Mouse (Mus musculus): ENCODE measurements around the gene 2410004B18Rik.

Gene 2410004B18Rik

DNA sequence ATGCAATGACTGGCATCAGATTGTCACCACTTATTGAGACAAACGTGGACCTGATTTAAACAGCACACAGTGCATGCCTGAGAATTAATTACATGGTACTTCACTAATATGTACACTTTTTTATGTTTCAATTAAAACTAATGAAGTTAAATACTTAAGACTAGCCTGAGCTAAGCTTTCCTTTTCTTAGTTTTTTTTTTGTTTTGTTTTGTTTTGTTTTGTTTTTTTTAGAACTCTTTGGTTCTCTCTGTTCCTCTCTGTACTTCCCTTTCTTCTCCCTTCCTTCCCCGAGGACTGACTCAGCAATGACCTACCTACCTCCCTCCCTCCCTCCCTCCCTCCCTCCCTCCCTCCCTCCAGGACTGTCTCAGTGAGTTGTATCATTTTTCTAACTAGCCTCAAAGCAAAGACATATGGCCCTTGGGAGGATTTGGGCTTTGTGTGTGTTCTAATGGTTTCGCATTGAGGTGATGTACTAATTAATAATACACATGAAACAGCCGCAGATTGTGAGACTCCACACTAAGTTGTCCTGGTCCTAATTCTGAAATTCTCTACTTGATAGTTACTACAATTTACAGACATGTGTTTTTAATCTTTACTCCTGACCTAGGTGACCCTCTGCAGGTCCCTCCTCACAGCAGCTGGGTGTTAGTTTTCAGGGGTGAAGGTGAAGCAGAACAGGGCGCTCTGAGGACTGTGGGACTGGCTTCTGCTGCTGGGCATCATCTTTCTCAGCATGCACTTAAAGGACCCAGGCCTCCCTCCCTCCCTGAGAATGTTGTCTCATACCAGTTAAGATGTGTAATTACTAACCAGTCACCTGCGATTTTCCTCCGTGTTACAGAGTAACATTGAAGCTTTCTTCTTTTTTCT, 8.1 kb upstream of the 2410004B18Rik start:
- no peak for DNase-seq (ENCODE audit: extremely low spot score, low read depth, low spot score)

- DNase-seq (ENCODE audit: extremely low spot score, low read depth, low spot score) = no peak
Observed at GRCm38 (mm10) chr3:145933845-145934244, 4.0 kb upstream of the 2410004B18Rik start.

GRCm38 (mm10) chr3:145938405-145939349, 863 bp downstream of the 2410004B18Rik start:
- DNase-seq (ENCODE audit: extremely low spot score, low read depth, low spot score) = no peak

DNA sequence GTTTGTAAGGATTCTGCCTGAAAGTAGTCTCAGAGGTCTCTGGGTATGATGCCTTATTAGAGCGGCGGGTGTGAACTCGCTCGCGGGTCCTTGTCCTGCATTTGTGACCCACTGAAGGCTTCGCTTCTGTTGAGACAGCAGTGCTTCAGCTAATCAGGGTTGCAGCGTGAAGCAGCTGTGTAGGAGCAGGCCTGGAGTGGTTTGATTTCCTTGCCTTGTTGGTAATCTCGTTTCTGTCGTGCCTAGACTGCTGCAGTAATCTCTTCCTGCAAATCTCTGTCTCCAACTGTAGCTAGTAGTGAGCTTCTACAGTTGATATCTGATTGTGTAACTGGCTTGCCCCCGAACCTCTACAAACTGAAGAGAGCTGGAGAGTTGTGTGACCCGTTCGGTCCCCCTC, 1.6 kb downstream of the 2410004B18Rik start:
- no peak for DNase-seq (ENCODE audit: extremely low spot score, low read depth, low spot score)

GRCm38 (mm10) chr3:145939971-145940370, 2.2 kb downstream of the 2410004B18Rik start:
- no peak for DNase-seq (ENCODE audit: extremely low spot score, low read depth, low spot score)

GRCm38 (mm10) chr3:145941971-145942370, 4.2 kb downstream of the 2410004B18Rik start:
- no peak for DNase-seq (ENCODE audit: extremely low spot score, low read depth, low spot score)

DNA sequence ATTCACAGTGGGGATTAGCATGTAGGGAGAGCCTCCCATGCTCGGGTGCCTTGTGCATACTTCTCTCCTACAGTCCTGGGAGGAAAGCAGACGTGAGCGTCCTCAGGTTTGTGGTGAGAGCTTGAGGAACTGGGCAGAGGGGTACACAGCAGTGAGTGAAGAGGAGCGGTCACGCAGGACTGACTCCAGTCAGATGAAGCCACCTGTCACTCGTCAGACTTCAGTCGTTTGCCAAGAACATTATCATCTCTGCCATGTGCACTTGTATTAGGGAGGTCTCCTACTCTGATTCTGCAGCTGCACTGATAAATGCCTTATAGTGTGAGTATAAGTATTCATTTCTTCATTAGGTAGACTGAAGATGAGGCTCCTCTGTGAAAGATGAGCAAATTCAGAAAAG, 6.5 kb downstream of the 2410004B18Rik start:
- no peak for DNase-seq (ENCODE audit: extremely low spot score, low read depth, low spot score)

DNA sequence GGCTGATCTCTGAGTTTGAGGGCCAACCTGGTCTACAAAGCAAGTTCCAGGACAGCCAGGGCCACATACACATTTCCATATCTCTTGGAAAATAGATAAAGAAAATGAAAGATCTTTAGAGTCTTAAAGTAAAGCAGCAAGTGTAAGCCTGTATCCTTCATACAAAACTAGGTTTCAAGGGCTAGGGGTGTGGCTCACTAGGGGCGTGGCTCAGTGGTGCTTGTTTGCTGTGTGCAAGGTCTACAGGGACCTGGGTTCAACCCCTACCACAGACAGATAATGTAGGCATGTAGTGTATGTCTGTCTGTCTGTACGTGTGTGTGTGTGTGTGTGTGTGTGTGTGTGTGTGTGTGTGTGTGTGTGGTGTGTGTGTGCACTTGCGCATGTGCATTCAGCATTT, 8.1 kb downstream of the 2410004B18Rik start:
- no peak for DNase-seq (ENCODE audit: extremely low spot score, low read depth, low spot score)

- DNase-seq (ENCODE audit: extremely low spot score, low read depth, low spot score) = no peak
Observed at GRCm38 (mm10) chr3:145946654-145947053, 8.8 kb downstream of the 2410004B18Rik start.

- no peak for DNase-seq (ENCODE audit: extremely low spot score, low read depth, low spot score)
Observed at GRCm38 (mm10) chr3:145947539-145948204, 9.9 kb downstream of the 2410004B18Rik start.

DNA sequence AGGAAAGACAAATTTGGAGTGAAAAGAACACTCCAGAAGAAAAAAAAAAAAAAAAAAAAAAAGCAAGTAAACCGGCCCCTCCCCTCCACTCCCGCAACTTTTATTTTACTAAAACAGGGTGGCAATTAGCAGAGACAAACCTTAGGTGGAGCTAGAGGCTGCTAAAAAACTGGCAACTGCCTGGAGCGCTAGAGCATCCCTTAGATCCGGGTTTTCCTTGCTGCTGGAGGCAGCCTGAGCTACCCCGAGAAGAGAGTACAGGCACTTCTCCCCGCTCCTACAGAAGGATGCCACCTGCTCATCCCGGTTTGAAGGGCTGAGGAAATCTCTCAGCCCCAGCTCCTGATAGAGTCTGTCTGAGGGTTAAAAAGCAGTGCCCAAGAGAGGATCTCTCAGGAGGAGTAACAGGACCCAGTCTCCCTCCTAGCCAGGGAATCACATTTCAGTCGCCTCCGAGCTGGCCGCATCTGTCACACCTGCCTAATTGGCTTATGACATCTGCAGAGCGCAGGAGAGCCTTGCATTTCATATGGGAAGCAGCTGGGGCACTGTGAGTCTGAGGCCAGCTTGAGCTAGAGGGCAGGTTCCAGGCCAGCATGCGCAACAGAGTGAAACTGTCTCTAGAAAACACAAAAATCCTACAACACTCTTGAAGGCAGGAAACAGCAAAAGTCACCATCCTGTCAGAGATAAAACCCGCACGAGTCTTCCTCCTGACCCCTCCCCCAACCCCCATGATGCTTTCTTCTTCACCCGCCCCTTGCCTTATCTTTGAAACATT, 12.4 kb downstream of the 2410004B18Rik start:
- DNase-seq (ENCODE audit: extremely low spot score, low read depth, low spot score) = no peak

- DNase-seq (ENCODE audit: extremely low spot score, low read depth, low spot score) = no peak
Observed at GRCm38 (mm10) chr3:145950815-145951130, 13.0 kb downstream of the 2410004B18Rik start.

DNA sequence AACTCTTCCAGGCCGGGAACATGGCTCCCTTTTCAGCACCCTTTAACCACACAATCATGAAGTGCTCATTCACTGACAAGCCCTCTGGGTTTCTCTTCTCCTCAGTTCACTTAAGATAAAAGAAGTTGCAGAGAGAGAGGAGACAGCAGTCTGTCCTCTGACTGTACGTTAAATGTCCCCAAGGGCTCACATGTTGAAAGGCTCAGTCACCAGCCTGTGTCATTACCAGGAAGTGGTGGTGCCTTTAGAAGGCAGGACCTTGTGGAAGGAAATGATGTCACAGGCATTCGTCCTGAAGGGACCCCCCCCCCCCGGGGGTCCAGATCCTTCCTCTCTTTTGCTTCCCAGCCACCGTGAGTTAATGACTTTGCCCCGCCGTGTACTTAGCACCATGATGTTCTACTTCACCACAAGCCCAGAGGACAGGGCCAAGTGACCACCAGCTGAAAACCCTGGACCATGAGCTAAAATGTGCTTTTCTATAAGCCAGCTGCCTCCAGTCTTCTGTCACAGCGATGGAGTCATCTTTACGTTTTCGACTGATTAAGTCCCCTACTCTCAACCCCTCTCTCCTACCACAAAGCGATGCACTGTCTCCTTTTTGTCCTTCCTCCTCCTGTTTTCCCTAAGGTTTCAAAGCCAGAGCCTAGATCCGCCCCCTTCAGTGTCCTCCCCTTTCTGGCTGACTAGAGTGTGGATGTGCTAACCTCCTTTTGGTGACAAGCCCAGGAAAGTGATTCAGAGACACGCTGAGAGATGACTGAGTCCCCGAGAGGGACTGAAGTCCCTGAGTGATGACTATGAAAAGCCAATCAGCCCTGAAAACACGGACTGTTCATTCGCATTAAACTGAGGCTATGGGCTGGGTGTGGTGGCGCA, 13.7 kb downstream of the 2410004B18Rik start:
- no peak for DNase-seq (ENCODE audit: extremely low spot score, low read depth, low spot score)

DNA sequence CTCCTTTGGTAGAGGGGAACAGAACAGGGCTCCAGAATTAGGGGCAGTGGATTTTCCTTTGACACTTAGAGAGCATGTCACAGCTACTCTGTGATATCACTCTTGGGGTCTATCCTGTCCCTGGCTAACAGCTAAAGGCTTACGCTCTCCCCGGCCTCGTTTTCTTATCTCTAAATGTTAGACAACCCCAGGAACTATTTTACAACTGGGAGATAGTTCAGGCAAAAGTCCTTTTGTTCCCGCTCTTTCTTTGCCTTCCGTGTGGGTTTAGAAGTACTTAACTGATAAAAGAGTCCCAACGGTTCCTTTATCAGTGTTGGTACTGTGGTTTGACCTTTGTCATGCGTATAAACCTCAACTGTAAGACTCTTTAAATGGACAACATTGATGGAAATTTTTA, 15.1 kb downstream of the 2410004B18Rik start:
- DNase-seq (ENCODE audit: extremely low spot score, low read depth, low spot score) = no peak

DNA sequence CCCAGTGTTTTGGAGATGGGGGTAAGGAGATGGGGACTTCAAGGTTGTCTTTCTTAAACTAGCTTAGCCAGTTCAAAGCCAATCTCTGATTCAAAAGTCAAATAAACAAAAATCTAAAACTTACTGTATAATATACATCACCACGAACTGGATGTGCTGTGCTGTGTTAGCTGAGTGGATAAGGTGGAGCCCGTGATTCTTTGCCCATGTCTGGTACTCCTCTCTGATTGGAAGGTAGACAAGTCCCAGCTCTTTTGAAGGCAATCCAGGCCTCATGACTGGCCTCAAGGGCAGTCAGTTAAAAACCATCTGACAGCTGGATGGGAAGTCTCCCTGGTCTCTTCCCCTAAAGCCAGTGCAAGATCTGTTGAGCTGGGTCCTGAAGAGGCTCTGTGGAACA, 15.6 kb downstream of the 2410004B18Rik start:
- no peak for DNase-seq (ENCODE audit: extremely low spot score, low read depth, low spot score)

DNA sequence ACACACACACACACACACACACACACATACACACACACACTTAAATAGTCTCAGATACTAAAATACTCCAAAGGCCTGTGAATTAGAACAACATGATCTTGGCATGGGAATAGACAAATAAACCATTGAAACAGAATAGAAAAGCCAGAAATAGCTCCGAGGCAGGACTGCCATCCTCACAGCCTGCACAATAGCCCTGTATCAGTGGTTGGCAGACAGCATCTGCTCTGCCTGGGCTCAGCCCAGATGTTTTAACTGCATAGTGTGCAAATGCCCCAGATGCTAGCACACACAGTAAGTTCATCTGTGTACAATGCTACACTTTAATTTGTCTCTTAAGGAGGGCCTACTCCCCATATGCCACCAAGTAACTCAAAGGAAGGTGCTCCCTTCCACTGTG, 22.0 kb downstream of the 2410004B18Rik start:
- DNase-seq (ENCODE audit: extremely low spot score, low read depth, low spot score) = no peak

GRCm38 (mm10) chr3:145962411-145962810, 24.6 kb downstream of the 2410004B18Rik start:
- no peak for DNase-seq (ENCODE audit: extremely low spot score, low read depth, low spot score)

DNA sequence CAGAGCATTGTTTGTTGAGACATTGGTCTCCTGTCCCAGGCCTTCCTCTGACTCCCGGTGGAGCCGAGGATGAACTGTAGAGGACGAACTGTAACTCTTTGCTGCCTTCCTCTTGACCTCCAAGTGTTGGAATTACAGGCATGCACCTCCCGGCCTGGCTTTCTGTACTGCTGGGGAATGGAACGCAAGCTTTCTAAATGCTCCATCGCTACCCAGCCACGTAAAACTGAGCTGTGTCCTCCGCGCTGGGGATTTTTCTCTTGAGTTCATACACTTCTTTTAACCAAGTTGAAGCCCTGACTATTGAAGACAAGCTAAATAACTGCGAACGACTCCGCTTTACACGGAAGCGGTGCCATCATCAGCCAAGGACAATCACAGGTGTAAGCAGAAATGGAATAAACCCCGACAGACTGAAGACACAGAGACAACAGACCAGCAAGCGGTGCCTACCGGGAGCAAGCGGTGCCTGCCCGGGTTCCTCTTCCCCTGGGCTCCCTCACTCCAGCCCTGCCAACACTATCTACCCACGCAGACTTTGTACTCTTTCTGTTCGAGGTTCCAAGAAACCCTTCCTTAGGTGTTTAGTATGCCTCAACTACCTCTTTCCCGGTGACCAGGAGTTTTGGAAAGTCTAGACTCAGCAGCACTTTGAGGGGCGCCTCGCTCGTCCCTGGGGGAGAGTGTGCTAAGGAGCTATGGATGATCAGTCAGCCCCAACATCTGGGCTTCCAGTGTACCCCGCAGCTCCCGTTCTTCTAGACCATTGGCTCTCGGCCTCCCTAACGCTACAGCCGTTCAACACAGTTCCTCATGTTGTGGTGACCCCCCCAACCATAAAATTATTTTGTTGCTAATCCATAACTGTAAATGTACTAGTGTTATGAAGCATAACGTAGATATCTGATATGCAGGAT, 25.5 kb downstream of the 2410004B18Rik start:
- DNase-seq (ENCODE audit: extremely low spot score, low read depth, low spot score) = no peak

- no peak for DNase-seq (ENCODE audit: extremely low spot score, low read depth, low spot score)
Observed at GRCm38 (mm10) chr3:145964018-145964387, 26.2 kb downstream of the 2410004B18Rik start.
